Mouse (Mus musculus): ENCODE results near the gene Cttnbp2nl. TPM values are rescaled to one million over a fixed set of nuclear protein-coding genes. Genes with fewer than 3 reads are reported as not detected.
A peak's percentile ranks its signal among the peaks of the same experiment; 100 is the strongest.

The Cttnbp2nl gene
- polyA plus RNA-seq, 1 experiment from 2014 or later: 62.6 TPM

DNA sequence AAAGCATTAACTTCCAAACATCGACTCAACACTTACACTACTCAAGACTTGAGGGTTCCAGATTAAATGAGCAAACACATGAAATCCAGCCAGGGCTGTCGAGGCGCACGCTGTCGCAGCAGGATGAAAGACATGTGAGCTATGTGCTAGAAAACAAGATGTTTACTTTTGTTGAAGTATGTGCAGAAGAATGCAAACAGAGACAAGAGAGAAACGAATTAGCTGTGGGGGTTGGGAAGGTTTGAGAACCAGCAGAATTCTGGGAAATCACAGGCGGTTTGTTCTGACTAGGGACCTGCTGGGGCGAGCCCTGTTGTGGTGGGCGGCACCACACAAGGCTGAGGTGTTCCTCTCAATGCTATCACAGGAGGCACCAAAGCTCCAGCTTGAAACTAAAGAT lies 44.9 kb downstream of the Cttnbp2nl start:
- no peak overlapping the region for H3K27ac ChIP-seq (ENCODE audit: low read length)
- H3K4me1 ChIP-seq (replicated peaks; ENCODE audit: control insufficient read depth, insufficient read depth, low read length): peaks cover 10% of the 10 kb centered on the region
- H3K27me3 ChIP-seq (replicated peaks; ENCODE audit: control insufficient read depth, insufficient read depth, low read length): no peaks in the 10 kb centered on the region
- H3K9me3 ChIP-seq (ENCODE audit: control insufficient read depth, low read length): no peaks in the 10 kb centered on the region
- ATAC-seq: no peak
- H3K4me3 ChIP-seq (replicated peaks; ENCODE audit: low read length): no peak overlapping the region
- WGBS: 89% methylated on average over 9 of the region's 9 CpGs
- no peak overlapping the region for H3K9ac ChIP-seq (replicated peaks; ENCODE audit: low read depth, low read length)
- no peak overlapping the region for H3K4me2 ChIP-seq (ENCODE audit: low read length)
- H3K36me3 ChIP-seq (ENCODE audit: control insufficient read depth, insufficient read depth): peaks cover 49% of the 10 kb centered on the region

- Histone ChIP-seq H3K4me3 (replicated peaks; ENCODE audit: low read length) (no peak overlapping the region), H3K36me3 (ENCODE audit: control insufficient read depth, insufficient read depth) (peaks cover 48% of the 10 kb centered on the region)
- 85% methylated on average over 6 of the region's 6 CpGs for WGBS
These were observed 46.8 kb downstream of the Cttnbp2nl start for GRCm38 (mm10) chr3:105006101-105006500.

GRCm38 (mm10) chr3:105005561-105006065 lies 47.3 kb downstream of the Cttnbp2nl start:
- peaks cover 10% of the 10 kb centered on the region for H3K4me1 ChIP-seq (replicated peaks; ENCODE audit: control insufficient read depth, insufficient read depth, low read length)
- WGBS: 85% methylated on average over 20 of the region's 20 CpGs
- peaks cover 43% of the 10 kb centered on the region for H3K36me3 ChIP-seq (ENCODE audit: control insufficient read depth, insufficient read depth)

More at GRCm38 (mm10) chr3:105006101-105006500, 46.8 kb downstream of the Cttnbp2nl start:
- no peak for ATAC-seq
- no peak overlapping the region for H3K9ac ChIP-seq (replicated peaks; ENCODE audit: low read depth, low read length)
- no peaks in the 10 kb centered on the region for H3K9me3 ChIP-seq (ENCODE audit: control insufficient read depth, low read length)
- H3K4me2 ChIP-seq (ENCODE audit: low read length): no peak overlapping the region
- peaks cover 10% of the 10 kb centered on the region for H3K4me1 ChIP-seq (replicated peaks; ENCODE audit: control insufficient read depth, insufficient read depth, low read length)
- H3K27me3 ChIP-seq (replicated peaks; ENCODE audit: control insufficient read depth, insufficient read depth, low read length): no peaks in the 10 kb centered on the region
- H3K27ac ChIP-seq (ENCODE audit: low read length): no peak overlapping the region

GRCm38 (mm10) chr3:105005011-105005410 lies 47.9 kb downstream of the Cttnbp2nl start:
- H3K9me3 ChIP-seq (ENCODE audit: control insufficient read depth, low read length): no peaks in the 10 kb centered on the region
- H3K4me3 ChIP-seq (replicated peaks; ENCODE audit: low read length): no peak overlapping the region
- peaks cover 37% of the 10 kb centered on the region for H3K36me3 ChIP-seq (ENCODE audit: control insufficient read depth, insufficient read depth)
- H3K9ac ChIP-seq (replicated peaks; ENCODE audit: low read depth, low read length): no peak overlapping the region
- H3K4me2 ChIP-seq (ENCODE audit: low read length): no peak overlapping the region
- peaks cover 10% of the 10 kb centered on the region for H3K4me1 ChIP-seq (replicated peaks; ENCODE audit: control insufficient read depth, insufficient read depth, low read length)
- no peaks in the 10 kb centered on the region for H3K27me3 ChIP-seq (replicated peaks; ENCODE audit: control insufficient read depth, insufficient read depth, low read length)
- 89% methylated on average over 10 of the region's 10 CpGs for WGBS
- no peak overlapping the region for H3K27ac ChIP-seq (ENCODE audit: low read length)
- ATAC-seq: no peak

More at GRCm38 (mm10) chr3:105005561-105006065, 47.3 kb downstream of the Cttnbp2nl start:
- H3K9ac ChIP-seq (replicated peaks; ENCODE audit: low read depth, low read length): no peak overlapping the region
- H3K27ac ChIP-seq (ENCODE audit: low read length): no peak overlapping the region
- no peaks in the 10 kb centered on the region for H3K9me3 ChIP-seq (ENCODE audit: control insufficient read depth, low read length)
- no peak for ATAC-seq
- H3K4me3 ChIP-seq (replicated peaks; ENCODE audit: low read length): no peak overlapping the region
- no peak overlapping the region for H3K4me2 ChIP-seq (ENCODE audit: low read length)
- H3K27me3 ChIP-seq (replicated peaks; ENCODE audit: control insufficient read depth, insufficient read depth, low read length): no peaks in the 10 kb centered on the region

DNA sequence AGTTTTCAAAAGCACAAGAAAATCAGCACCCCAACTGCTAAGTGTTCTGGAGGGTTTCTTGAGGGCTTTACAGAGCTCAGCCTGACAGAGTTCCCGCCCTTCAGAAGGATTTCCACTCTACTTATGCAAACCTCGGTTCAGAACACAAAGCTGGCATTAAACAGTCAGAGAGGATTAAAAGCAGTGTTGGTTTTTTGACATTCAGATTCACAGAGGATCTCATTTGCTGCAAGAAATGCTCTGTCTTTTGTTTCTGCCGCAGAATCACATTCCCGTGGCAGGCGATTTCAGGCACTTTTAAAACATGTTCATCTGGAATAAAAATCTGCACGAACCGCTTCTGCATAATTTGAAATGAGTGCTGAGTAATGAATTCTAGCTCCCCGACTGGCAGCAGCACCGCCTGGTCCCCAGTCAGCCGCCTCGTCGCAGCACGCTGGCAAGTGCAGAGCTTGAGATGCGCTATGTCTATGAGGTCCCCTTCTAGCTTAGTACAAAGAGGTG lies 48.9 kb downstream of the Cttnbp2nl start:
- peak overlapping the region; percentile 65 for H3K27ac ChIP-seq (ENCODE audit: low read length)
- 29% methylated on average over 14 of the region's 14 CpGs for WGBS
- no peak overlapping the region for H3K4me3 ChIP-seq (replicated peaks; ENCODE audit: low read length)
- no peaks in the 10 kb centered on the region for H3K27me3 ChIP-seq (replicated peaks; ENCODE audit: control insufficient read depth, insufficient read depth, low read length)
- ATAC-seq: peak; percentile 89
- no peaks in the 10 kb centered on the region for H3K9me3 ChIP-seq (ENCODE audit: control insufficient read depth, low read length)
- no peak overlapping the region for H3K9ac ChIP-seq (replicated peaks; ENCODE audit: low read depth, low read length)
- H3K4me1 ChIP-seq (replicated peaks; ENCODE audit: control insufficient read depth, insufficient read depth, low read length): peaks cover 10% of the 10 kb centered on the region
- H3K36me3 ChIP-seq (ENCODE audit: control insufficient read depth, insufficient read depth): peaks cover 35% of the 10 kb centered on the region
- peak overlapping the region; percentile 10 for H3K4me2 ChIP-seq (ENCODE audit: low read length)

GRCm38 (mm10) chr3:105001374-105001773 lies 51.6 kb downstream of the Cttnbp2nl start:
- Histone ChIP-seq H3K27me3 (replicated peaks; ENCODE audit: control insufficient read depth, insufficient read depth, low read length) (no peaks in the 10 kb centered on the region), H3K36me3 (ENCODE audit: control insufficient read depth, insufficient read depth) (peaks cover 18% of the 10 kb centered on the region), H3K4me2 (ENCODE audit: low read length) (no peak overlapping the region), H3K27ac (ENCODE audit: low read length) (no peak overlapping the region), H3K9me3 (ENCODE audit: control insufficient read depth, low read length) (no peaks in the 10 kb centered on the region), H3K4me1 (replicated peaks; ENCODE audit: control insufficient read depth, insufficient read depth, low read length) (peaks cover 25% of the 10 kb centered on the region), H3K4me3 (replicated peaks; ENCODE audit: low read length) (no peak overlapping the region), H3K9ac (replicated peaks; ENCODE audit: low read depth, low read length) (no peak overlapping the region)
- ATAC-seq: no peak
- 61% methylated on average over 6 of the region's 6 CpGs for WGBS

- 79% methylated on average over 8 of the region's 8 CpGs for WGBS
- Histone ChIP-seq H3K9ac (replicated peaks; ENCODE audit: low read depth, low read length) (no peak overlapping the region), H3K9me3 (ENCODE audit: control insufficient read depth, low read length) (no peaks in the 10 kb centered on the region), H3K4me3 (replicated peaks; ENCODE audit: low read length) (no peak overlapping the region), H3K36me3 (ENCODE audit: control insufficient read depth, insufficient read depth) (peaks cover 16% of the 10 kb centered on the region), H3K4me2 (ENCODE audit: low read length) (no peak overlapping the region), H3K4me1 (replicated peaks; ENCODE audit: control insufficient read depth, insufficient read depth, low read length) (peaks cover 25% of the 10 kb centered on the region), H3K27me3 (replicated peaks; ENCODE audit: control insufficient read depth, insufficient read depth, low read length) (no peaks in the 10 kb centered on the region), H3K27ac (ENCODE audit: low read length) (no peak overlapping the region)
- ATAC-seq: no peak
These were observed 52.4 kb downstream of the Cttnbp2nl start for GRCm38 (mm10) chr3:105000561-105000960.

DNA sequence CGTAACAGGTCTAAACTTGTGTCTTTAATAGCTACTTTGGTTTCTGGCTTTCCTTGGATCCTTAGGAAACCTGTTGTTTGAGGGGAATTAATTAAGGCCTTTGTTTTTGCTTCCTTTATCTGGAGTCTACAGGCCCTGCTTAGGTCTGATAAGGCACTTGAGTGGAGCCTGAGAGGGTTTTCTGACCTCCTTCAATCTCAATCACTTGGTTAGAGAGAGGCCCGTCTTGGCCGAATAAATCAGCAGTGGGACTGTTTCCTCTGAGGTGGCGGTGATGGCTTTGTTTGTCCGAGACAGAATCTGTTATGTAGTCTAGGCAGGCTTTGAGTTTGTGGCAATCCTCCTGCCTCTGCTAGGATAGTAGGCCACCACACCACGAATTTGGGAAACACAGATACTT lies 55.4 kb downstream of the Cttnbp2nl start:
- Histone ChIP-seq H3K9me3 (ENCODE audit: control insufficient read depth, low read length) (no peaks in the 10 kb centered on the region), H3K4me1 (replicated peaks; ENCODE audit: control insufficient read depth, insufficient read depth, low read length) (peaks cover 27% of the 10 kb centered on the region), H3K9ac (replicated peaks; ENCODE audit: low read depth, low read length) (no peak overlapping the region), H3K36me3 (ENCODE audit: control insufficient read depth, insufficient read depth) (0 out of 2 replicates have a peak, but pooled peaks cover 2% of the 10 kb centered on the region), H3K27me3 (replicated peaks; ENCODE audit: control insufficient read depth, insufficient read depth, low read length) (no peaks in the 10 kb centered on the region), H3K27ac (ENCODE audit: low read length) (no peak overlapping the region), H3K4me3 (replicated peaks; ENCODE audit: low read length) (no peak overlapping the region), H3K4me2 (ENCODE audit: low read length) (no peak overlapping the region)
- WGBS: 18% methylated on average over 6 of the region's 6 CpGs
- ATAC-seq: no peak

GRCm38 (mm10) chr3:104995707-104996106 lies 57.2 kb downstream of the Cttnbp2nl start:
- Histone ChIP-seq H3K36me3 (ENCODE audit: control insufficient read depth, insufficient read depth) (0 out of 2 replicates have a peak, but pooled peaks cover 2% of the 10 kb centered on the region), H3K27ac (ENCODE audit: low read length) (no peak overlapping the region), H3K4me1 (replicated peaks; ENCODE audit: control insufficient read depth, insufficient read depth, low read length) (peaks cover 28% of the 10 kb centered on the region), H3K4me2 (ENCODE audit: low read length) (no peak overlapping the region), H3K9me3 (ENCODE audit: control insufficient read depth, low read length) (no peaks in the 10 kb centered on the region), H3K9ac (replicated peaks; ENCODE audit: low read depth, low read length) (no peak overlapping the region), H3K4me3 (replicated peaks; ENCODE audit: low read length) (no peak overlapping the region), H3K27me3 (replicated peaks; ENCODE audit: control insufficient read depth, insufficient read depth, low read length) (no peaks in the 10 kb centered on the region)
- 87% methylated on average over 7 of the region's 7 CpGs for WGBS
- ATAC-seq: no peak
